Mouse (Mus musculus) testis, postnatal 14 days (tissue): Measurements from ENCODE around the gene Sox6.

Source experiments
- DNase-seq: peaks from one replicate; pipeline ENCODE4 v3.0.0; 2021; ENCODE audit warnings: low spot score

Sox6 gene

DNA sequence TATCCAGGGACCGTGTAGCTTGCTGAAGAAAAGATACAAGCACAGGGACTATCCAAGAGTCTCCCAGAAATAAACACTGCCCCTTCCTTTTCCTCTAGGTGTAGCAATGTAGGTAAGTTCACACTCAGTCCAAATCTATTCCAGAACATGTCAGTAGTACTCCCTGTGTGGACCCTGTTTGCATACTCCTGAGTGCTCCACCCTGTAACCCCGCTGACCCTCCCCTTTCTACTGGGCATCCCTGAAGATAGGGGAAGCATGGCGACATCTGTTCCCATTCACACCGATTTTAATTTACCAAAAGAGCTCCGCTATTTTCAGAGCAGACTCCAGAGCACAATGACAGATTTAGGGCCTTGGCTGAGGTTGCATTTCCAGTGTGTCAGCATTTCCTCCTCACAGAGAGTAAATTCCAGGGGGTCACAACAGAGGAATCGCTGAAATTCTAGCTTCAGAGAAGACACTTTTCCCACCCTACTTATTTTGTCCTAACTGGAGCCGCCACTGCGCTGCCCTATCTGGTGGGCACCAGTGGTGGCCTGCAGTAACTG, 288.2 kb downstream of the Sox6 start:
- DNase-seq, result no peak

DNA sequence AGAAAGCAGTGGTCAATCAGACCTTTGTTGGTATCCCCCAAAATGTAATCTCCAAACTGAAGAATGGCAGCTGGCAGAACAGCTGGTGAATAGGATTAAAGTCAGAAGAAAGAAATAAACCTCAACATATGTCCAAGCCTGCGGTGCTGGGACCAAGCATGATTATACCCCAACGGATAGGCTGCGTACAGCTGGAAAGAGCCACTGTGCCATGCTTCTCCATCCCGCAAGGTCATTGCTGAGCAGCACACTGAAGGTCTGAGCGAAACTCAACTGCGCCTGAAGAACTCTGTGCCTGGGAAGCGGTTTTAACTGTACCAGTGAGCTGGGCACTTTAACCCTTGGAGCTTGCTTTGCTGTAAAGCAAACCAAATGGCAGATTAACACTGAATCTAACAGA, 291.1 kb downstream of the Sox6 start:
- no peak for DNase-seq

DNA sequence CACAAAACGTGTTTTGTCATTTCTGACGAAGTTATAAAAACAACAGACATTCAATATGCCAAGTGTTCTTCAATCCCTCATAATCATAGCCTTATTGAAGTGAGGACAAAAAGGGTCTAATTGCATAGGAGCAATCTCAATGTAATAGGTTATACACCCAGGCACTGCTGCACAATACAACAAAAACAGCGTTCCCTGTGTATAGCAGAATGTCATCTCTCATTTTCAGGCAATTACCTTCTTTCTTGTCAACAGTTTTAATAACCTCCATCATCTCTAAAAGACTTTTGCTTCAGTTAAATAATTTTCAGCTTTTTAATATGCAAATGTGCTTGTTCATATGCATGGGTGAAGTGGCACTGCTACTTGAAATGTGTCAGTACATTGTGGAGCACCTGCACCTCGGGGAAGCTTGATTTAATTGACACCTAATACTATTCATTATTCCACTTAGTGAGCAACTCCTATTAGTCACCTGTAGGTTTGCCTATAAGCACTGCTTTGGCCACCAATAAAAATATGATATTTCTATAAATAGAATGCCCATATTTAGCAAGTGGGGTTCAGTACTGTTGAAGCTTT, 292.8 kb downstream of the Sox6 start:
- DNase-seq, result no peak

DNA sequence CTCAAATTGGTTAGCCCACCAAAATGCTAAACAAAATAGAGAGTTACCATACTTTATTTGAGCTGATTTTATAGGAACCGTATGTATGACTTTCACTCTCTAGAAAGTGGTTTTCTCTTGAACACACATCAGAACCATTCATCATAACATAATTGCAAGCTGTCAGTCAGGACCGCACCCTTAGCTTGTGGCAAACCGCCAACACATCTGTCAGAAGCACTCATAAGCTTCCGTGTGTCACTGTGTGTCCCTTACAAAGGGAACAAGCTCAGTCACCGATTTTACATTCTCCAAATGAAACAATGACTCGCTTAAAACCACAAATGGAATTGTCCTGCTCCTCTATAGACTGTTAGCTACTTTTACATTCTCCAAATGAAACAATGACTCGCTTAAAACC, 304.5 kb downstream of the Sox6 start:
- no peak for DNase-seq

DNA sequence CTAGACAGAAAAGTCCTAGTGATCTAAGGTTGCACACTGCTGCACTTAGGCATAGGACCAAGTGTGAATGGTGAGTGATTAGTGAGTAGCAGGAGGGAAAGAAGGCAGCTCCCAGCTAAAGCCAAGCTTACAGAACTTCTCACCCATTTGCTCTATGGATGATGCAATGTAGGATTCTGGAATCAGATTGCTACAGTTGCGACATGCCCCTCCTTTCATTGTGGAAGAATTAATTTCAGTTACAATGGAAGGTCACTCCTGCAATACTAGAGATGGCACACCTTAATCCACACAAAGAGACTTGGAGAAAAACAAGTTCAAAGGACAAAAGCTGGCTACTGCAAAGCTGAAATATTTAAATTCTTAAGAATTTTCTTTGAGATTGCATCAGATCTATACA, 305.8 kb downstream of the Sox6 start:
- no peak for DNase-seq

DNA sequence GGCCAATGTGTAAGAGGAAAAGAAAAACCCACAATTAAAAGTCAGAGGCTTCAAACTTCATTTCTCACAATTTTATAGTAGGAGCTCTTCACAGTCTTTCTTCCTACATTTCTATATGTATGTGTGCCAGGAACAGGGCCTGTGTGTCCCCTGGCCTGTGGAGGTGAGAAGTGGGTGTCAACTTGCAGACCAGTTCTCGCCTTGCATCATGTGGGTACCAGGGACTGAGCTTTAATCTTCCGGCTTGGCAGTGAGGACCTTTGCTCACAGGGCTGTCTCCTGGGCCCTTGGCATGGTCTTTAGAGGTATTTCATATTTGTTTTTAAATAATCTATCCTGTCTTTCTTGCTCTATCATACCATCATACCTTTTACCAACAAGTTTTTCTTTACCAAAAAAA, 311.8 kb downstream of the Sox6 start:
- no peak for DNase-seq

DNA sequence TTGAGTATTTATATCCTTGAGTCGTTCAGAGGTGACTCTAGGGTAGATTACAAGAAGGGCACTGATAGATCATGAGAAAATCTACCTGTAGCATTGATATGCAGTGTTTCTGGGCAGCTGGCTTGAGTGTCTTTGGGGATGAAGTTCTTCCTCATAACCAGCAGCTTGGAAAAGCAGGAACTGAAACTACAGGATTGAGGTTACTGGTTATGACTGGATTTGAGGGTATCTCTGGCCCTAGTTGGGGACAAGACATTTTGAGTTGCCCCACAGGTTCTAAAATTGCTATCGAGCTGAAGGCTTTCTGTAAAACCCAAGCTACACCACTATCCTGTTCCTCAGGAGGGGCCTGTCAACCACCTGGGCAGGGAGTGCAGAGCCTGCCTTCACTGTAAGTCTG, 314.2 kb downstream of the Sox6 start:
- DNase-seq, result no peak

DNA sequence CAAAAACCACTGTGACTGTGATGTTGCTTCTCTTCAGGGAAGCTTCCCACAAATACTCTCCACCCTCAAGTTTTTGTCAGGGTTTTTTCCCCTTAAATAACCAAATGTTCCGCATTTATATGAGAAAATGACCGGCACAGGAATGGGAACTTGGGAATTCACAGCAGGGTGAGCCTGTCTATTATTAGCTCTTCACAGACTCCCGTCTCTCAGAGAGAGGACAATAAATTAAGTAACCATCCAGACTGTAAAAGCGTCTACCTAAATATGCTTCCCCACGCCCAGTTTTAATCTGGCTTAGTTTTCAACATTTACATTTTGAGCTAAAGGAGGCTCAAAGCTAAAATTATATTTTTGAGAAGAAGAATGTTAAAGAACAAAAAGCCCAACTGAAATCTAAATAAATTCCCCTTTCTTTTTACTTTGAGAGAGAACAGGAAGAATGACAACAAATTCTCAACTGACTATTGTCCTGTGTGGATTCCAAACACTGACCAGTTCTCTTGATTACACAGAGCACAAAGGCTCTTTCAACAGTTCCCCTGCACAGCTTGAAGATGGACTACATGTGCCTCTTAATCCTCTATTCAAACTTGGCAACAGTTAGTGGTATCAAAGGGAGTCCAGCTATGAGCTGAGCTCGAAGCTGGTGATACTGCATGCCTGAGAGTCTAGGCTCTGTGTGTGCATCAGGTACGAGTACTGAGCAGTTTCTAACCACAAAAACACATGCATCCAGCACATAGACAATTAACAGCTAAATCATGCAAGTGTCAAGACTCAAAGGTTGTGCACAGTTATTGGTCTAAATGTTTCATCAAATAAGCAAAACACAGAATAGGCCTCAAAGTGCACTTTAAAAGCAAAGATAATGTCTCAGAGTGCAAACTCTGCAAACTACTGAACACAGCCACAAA, 316.7 kb downstream of the Sox6 start:
- DNase-seq, result no peak

DNA sequence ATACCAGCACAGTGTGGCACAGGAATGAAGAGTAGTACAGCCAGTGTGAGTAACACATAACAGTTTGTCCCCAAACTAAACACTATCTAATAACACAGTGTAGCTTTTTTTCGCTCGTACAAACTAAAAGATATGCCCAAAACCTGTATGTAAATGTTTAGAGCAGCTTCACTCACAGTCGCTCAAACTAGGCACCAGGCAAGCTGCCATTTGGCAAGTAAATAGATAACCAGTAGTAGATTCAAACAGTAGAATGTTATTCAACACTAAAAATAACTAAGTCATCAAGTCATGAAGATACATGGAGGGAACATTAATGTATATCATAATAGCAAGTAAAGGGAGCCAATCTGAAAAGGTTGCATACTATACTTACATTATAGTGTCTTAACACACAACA, 318.8 kb downstream of the Sox6 start:
- no peak for DNase-seq

DNA sequence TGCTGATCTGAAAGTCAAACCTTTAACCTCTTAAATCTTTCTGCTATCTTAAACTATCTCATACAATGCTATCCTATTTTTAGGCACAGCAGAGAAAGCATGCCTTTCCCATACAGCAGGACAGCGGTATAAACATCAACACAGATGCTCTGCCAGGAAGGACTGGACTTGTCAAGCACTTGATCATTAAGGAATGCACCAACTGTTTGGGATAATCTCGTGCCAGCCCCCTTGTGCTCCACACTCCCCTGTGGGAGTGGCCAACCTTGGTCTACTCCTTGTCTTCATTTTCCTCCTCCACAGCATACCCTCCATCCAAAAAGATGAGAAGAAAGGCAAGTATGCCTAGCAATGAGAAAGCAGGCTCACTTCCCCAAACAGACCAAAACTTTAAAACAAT, 332.5 kb downstream of the Sox6 start:
- DNase-seq, result no peak

DNA sequence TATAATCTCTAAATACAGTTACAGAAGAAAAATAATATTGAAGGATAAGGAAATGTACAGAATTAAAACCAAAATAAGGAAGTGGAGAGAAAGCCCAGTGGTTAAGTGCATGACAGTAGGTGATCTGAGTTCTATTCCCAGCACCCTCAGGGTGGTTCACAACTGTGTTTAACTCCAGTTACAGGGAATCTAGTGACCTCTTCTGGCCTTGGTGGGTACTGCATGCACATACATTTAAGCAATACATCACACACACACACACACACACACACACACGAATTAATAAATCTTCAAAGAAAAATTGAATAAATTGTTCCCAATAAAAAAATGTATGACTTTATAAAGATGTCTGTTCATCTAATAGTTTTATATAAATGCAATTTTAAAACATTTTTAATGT, 340.5 kb downstream of the Sox6 start:
- peak; percentile 9 for DNase-seq

DNA sequence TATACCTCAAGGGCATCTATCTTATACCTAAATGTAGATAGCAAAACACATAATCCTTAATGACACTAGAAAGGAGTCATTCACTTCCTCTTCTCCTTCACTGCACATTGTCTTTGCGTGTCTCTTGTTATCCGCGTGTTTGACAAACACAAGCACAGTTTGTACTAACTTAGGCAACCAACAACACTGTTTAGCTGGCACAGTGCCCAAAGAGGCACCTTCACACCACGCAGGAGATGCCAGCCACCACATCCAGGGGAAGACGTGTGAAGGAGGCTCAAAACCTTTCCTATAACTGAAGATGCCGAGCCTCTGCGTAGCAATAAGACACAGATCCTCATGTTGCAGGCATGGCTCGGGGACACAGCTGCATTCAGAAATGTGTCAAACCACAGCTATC, 345.4 kb downstream of the Sox6 start:
- DNase-seq, result no peak

DNA sequence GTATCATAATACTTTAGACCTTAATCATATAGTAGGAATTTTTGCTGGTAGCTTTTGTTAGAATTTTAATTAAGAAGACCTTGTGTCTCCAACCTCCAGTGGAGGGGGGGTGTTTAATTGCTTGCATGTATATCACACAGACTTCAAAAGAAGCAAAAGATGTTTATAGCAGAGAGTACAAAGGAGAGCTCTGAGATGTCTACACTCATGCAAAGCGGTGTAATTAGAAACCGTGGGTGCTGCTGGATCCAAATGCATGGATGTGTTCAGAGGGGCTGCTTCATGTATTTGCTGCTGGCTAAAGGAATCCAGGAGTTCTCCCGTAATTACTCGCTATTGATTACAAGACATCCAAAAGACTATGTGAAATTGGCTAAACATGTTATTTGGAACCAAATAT, 347.5 kb downstream of the Sox6 start:
- no peak for DNase-seq

DNA sequence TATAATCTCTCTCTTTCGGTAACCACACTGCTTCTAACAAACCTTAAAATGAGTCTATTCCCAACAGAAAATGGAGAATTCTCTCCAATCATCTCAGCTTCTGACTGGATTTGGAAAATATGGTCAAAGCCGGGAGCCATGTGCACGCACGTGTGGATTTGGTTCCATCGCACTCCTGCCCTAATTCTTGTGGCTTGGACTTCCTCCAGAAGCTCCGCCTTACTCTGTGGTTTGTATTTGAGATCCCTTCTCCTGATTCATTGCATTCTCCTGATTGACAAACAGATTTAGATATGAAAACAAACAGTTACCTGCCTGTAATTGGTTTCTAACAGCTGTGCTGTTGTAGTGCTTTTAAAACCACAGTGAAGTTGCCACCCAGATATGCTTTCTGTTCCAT, 351.9 kb downstream of the Sox6 start:
- no peak for DNase-seq

DNA sequence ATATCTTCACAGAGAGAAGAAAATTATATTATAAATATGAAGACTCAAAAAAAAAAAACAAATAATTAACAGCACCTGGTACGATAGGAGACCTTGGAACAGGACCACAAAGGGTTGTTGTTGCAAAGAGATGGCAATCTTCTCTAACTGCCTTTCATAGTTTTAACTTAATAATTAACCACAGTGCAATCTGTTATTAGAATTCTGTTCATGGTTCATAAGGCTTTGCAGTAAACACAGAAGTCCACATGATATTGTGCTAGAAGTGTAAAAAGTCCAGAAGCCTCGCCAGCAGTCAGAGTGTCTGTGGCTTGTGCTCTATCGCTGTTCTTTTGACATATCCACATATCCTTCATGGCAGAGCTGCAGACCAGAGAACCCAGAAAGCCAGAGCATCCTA, 354.5 kb downstream of the Sox6 start:
- no peak for DNase-seq

DNA sequence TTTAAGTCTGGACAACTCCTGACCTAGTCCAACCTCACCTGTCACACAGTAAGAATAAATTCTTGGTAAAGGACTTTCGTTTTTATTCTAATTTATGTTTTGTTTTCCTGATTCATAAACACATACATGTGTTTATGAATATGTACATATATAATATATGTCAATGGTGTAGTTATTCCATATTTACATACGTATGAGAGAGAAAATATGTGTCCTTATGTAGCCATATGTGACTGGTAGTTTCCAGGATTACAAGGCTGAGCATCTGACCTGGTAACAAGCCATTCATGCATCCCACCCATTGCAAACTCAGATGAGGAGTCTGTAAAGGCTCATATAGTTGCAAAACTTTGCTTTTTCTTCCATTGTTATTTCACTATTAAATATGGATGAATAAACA, 366.8 kb downstream of the Sox6 start:
- DNase-seq, result no peak

DNA sequence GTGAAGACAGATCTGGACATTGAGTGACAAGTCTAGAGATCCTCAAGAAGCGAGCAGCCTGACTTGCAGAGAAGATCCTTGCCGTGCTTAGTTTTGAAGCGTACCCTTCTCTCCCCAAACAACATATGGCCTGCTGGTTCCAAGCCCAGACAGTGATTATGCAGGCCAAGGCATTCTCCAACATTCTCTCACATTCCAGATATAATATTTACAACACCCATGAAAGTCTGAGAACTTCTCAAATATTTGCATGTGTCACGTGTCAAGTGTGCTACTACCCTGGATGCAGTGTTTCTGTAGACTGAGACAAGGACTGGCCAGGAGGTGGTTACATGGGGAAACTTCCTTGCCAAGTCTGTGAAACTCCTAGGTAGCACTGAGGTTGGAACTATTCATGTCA, 367.3 kb downstream of the Sox6 start:
- DNase-seq, result no peak

DNA sequence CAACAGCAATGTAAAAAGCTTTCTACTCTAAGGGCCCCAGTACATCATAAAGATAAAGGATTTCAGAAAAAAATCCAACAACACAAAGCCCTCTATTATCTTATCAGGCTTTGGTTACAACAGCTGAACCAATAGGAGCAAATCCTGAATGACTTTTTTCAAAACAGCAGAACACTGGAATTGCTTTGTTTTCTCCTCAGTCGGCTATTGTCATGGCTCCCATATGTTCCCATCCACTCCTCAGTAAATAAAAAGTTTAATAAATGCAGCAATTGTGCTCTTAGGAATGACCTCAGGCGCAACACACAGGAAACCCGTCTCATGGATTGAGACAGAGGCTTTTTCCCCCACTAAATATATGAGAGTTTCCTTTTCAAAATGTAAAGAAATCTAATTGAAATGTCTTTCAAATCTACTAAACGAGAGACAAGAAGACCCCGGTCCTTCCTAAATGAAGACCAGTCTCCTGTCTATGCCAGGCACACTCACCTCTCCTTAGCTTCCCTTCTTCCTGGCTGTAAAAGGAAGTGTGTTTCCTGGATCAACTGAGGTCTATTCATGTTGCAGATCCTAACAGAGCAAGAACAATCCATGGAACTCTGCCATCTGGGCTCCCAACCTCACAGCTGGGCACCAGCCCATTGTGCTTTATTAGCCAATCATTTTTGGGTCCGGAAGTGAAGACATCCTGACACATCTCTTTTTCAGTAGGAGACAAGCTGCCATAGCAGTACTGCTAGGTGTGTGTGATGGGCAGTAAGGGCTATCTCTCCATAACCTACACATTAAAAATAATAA, 369.2 kb downstream of the Sox6 start:
- DNase-seq, result peak; percentile 59

DNA sequence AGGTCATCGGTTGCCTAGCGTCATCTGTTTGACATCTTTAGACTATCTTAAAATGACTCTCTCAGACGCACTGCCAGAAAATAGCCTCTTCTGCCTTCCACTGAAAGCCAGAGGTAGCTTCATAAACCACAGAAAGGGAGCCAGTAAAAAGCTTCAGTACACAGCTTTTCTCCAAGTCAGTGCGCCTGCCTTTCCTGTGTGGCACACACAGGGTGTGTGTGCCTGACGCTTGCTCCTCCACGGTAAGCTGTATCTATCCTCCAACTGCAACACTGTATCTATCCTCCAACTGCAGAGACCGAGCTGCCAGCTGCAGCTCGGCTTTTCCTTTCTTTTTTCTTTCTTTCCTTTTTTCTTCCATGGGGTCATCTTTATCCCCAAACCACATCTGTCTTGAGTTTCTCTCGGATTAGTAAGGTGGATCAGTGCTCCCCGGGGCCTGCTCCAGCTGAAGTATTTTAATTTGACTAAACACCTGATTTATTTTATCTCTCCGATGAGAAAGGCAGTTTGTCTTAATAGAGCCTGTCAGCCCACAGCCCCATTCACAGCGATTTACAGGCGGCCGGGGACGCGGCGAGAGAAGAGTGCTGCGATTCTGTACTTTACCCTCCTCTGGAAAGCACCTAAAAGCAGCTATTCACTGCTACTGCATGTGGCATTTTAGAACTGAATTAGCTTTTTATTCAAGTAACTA, 371.8 kb downstream of the Sox6 start:
- peak; percentile 65 for DNase-seq

DNA sequence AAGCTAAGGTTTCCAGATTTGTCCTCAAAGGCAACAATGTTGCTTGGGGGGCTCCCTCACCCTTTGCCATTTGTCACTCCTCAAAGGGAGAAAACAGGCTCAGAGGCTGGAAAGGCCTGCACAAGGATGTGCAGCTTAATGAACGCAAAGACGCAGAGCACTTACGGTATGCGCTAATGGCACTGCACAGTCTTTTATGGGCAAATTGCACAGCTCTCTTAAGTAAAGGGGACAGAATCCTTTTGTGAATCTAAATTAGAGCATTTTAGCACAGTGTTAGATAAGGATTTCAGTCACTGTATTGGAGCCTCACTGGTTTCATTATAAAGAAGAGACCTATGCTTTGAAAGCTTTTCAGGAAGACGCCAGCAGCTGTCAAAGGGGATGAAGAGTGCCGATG, 375.2 kb downstream of the Sox6 start:
- DNase-seq, result no peak

DNA sequence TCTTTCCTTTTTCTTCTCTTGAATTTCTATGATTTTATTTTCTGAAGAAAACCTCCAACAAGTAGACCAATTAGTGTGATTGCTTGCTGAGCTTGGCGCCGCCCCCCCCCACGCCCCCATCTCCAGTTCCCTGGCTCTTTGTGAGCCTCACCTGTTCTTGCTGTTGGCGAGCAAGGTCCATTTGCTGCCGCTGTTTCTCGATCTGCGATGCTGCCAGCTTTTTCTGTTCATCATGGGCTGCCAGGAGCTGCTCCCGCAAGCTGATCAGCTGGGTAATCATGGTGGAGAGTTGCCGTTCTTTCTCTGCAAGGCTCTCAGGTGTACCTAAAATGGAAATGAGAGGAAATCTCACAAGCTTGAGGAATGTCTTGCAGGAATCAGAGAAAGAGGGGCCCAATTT, 376.5 kb downstream of the Sox6 start:
- no peak for DNase-seq

DNA sequence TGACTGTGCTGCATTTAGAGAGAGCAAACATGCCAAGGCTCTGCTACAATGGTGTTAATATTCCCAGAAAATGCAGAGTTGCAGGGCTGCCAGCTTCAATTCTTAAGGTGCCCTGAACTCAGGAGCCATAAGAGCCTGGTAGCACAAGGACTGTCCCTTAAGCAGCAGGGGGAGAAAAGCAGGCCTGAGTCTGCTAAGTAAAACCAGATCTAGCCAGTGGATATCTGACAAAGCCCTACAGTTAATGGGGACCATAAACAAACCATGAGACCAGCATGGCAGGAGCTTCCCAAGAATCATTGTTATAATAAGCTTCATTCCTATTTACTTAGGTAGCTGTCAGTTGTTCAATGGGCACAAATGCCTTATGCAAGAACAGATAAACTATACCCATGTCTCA, 391.9 kb downstream of the Sox6 start:
- DNase-seq, result no peak
